ENCODE assay signal across 9 mouse cellular contexts in genomic region chr4:155010870-155011269, GRCm38 (mm10). TPM values are rescaled to one million over a fixed set of nuclear protein-coding genes. Genes with fewer than 3 reads are reported as not detected.
DNase-seq lines count a peak whose midpoint lies in the region; ATAC-seq and TF ChIP-seq lines count a peak whose summit lies in the region.
"Had no signal": no experiment of that assay in that cellular context is flagged by ENCODE, and none has a peak within 500 bp of the region (broad histone marks: within the 10 kb centered on the region; RNA-seq: fewer than 3 reads in every experiment).

No protein-coding gene starts in this region.

- H3K9me3 ChIP-seq in hindbrain, embryonic 14.5 days (ENCODE audit: control insufficient read depth, low read length) = no peaks in the 10 kb centered on the region
- H3K9me3 ChIP-seq in hindbrain, embryonic 13.5 days = no peaks in the 10 kb centered on the region
- no peaks in the 10 kb centered on the region for H3K9me3 ChIP-seq in hindbrain, postnatal 0 days (ENCODE audit: low read length)
- H3K9me3 ChIP-seq in liver, embryonic 11.5 days (ENCODE audit: control insufficient read depth, low read length) = no peaks in the 10 kb centered on the region

- H3K27ac ChIP-seq in hindbrain, embryonic 14.5 days = no peak overlapping the region
- H3K27ac ChIP-seq in hindbrain, embryonic 13.5 days = no peak overlapping the region
- peak overlapping the region; percentile 36; the same call in 1 of the 2 replicates for H3K27ac ChIP-seq in hindbrain, postnatal 0 days
- H3K27ac ChIP-seq in liver, embryonic 11.5 days (ENCODE audit: low read depth, low read length) = no peak overlapping the region

- no peak overlapping the region for H3K9ac ChIP-seq in hindbrain, embryonic 14.5 days
- no peak overlapping the region for H3K9ac ChIP-seq in hindbrain, embryonic 13.5 days
- no peak overlapping the region for H3K9ac ChIP-seq in hindbrain, postnatal 0 days (replicated peaks; ENCODE audit: low read length)
- no peak overlapping the region for H3K9ac ChIP-seq in liver, embryonic 11.5 days (ENCODE audit: low read depth, low read length)

- no peak for TF ChIP-seq CTCF in hindbrain, postnatal 0 days (IDR thresholded peaks at IDR 0.05; ENCODE audit: low read depth)

- ATAC-seq in hindbrain, embryonic 14.5 days (ENCODE audit: low FRiP score) = no peak
- no peak for ATAC-seq in hindbrain, embryonic 13.5 days (ENCODE audit: low FRiP score)
- ATAC-seq in hindbrain, postnatal 0 days = peak; percentile 56
- no peak for ATAC-seq in liver, embryonic 11.5 days (replicated peaks; ENCODE audit: low FRiP score)

- 80% methylated on average over 5 of the region's 5 CpGs for WGBS in hindbrain, embryonic 14.5 days
- 78% methylated on average over 5 of the region's 5 CpGs for WGBS in hindbrain, embryonic 13.5 days
- WGBS in hindbrain, postnatal 0 days = 54% methylated on average over 5 of the region's 5 CpGs
- WGBS in liver, embryonic 11.5 days = 75% methylated on average over 5 of the region's 5 CpGs

- DNase-seq in hindbrain, embryonic 14.5 days (ENCODE audit: low spot score) = peak; percentile 41
- peak; percentile 6 for DNase-seq in NIH3T3 (ENCODE audit: low read depth)
- peak; percentile 89 for DNase-seq in cerebellum, adult 11 months
- peak; percentile 80 for DNase-seq in hindbrain, postnatal 0 days (ENCODE audit: low spot score)
- no peak for DNase-seq in liver, embryonic 11.5 days (ENCODE audit: low spot score)
- no peak for DNase-seq in thymus, adult 18-20 months
- DNase-seq: spleen, adult 18-20 months had no signal

- H3K4me3 ChIP-seq in hindbrain, embryonic 14.5 days (replicated peaks; ENCODE audit: low read length) = no peak overlapping the region
- no peak overlapping the region for H3K4me3 ChIP-seq in hindbrain, embryonic 13.5 days
- no peak overlapping the region for H3K4me3 ChIP-seq in hindbrain, postnatal 0 days (ENCODE audit: low read length)
- H3K4me3 ChIP-seq in liver, embryonic 11.5 days (ENCODE audit: low read depth, low read length) = no peak overlapping the region

- peaks cover 17% of the 10 kb centered on the region; the same call in 1 of the 2 replicates for H3K4me1 ChIP-seq in hindbrain, embryonic 14.5 days (replicated peaks; ENCODE audit: control insufficient read depth, insufficient read depth, low read length)
- peaks cover 52% of the 10 kb centered on the region for H3K4me1 ChIP-seq in hindbrain, embryonic 13.5 days (replicated peaks)
- H3K4me1 ChIP-seq in hindbrain, postnatal 0 days (ENCODE audit: insufficient read depth, low read length) = peaks cover 15% of the 10 kb centered on the region
- no peaks in the 10 kb centered on the region for H3K4me1 ChIP-seq in liver, embryonic 11.5 days (replicated peaks; ENCODE audit: control insufficient read depth, insufficient read depth, low read length)

- no peaks in the 10 kb centered on the region for H3K27me3 ChIP-seq in hindbrain, embryonic 14.5 days (ENCODE audit: control insufficient read depth, insufficient read depth, low read length)
- H3K27me3 ChIP-seq in hindbrain, embryonic 13.5 days = peaks cover 7% of the 10 kb centered on the region; the same call in 1 of the 2 replicates
- no peaks in the 10 kb centered on the region for H3K27me3 ChIP-seq in hindbrain, postnatal 0 days (ENCODE audit: insufficient read depth, low read length)
- no peaks in the 10 kb centered on the region; the same call in 1 of the 2 replicates for H3K27me3 ChIP-seq in liver, embryonic 11.5 days (replicated peaks; ENCODE audit: control insufficient read depth, insufficient read depth, low read length)

- no peaks in the 10 kb centered on the region for H3K36me3 ChIP-seq in hindbrain, embryonic 14.5 days (replicated peaks; ENCODE audit: control insufficient read depth, insufficient read depth)
- H3K36me3 ChIP-seq in hindbrain, embryonic 13.5 days = no peaks in the 10 kb centered on the region
- no peaks in the 10 kb centered on the region for H3K36me3 ChIP-seq in hindbrain, postnatal 0 days (ENCODE audit: insufficient read depth, low read length)
- H3K36me3 ChIP-seq in liver, embryonic 11.5 days (ENCODE audit: control insufficient read depth, insufficient read depth, low read length) = no peaks in the 10 kb centered on the region

- no peak overlapping the region for H3K4me2 ChIP-seq in hindbrain, embryonic 14.5 days (replicated peaks)
- H3K4me2 ChIP-seq in hindbrain, embryonic 13.5 days = no peak overlapping the region
- H3K4me2 ChIP-seq in hindbrain, postnatal 0 days (ENCODE audit: low read depth, low read length) = no peak overlapping the region
- no peak overlapping the region for H3K4me2 ChIP-seq in liver, embryonic 11.5 days

RNA-seq across cellular contexts. Expression of gene Plch2, which starts 45.7 kb away (rescaled TPM):
- polyA plus RNA-seq in hindbrain, embryonic 14.5 days (2014; fragmentation: Nextera tagmentation; extraction: Ambion mirVana) = 13.4 and 13.8 TPM in 2 replicates
- polyA plus RNA-seq in hindbrain, embryonic 13.5 days (2015; fragmentation: Nextera tagmentation; extraction: Ambion mirVana) = 8.4 and 11.1 TPM in 2 replicates
- total RNA-seq in hindbrain, postnatal 0 days (2014; rRNA removed) = 45.7 and 48.8 TPM in 2 replicates
- polyA plus RNA-seq in hindbrain, postnatal 0 days (2015; fragmentation: Nextera tagmentation; extraction: Ambion mirVana) = 12.5 and 12.8 TPM in 2 replicates
- 0.12 and 0.43 TPM in 2 replicates for polyA plus RNA-seq in liver, embryonic 11.5 days (2014; fragmentation: Nextera tagmentation; extraction: Ambion mirVana)
- total RNA-seq: megakaryocyte, adult 5-6 weeks had no signal

RNA-seq across cellular contexts. Expression of gene Pank4, which starts 46.9 kb away (rescaled TPM):
- 34.1 and 34.4 TPM in 2 replicates for polyA plus RNA-seq in hindbrain, embryonic 14.5 days (2014; fragmentation: Nextera tagmentation; extraction: Ambion mirVana)
- polyA plus RNA-seq in hindbrain, embryonic 13.5 days (2015; fragmentation: Nextera tagmentation; extraction: Ambion mirVana) = 37.4 and 38.1 TPM in 2 replicates
- total RNA-seq in hindbrain, postnatal 0 days (2014; rRNA removed) = 34.5 and 40.9 TPM in 2 replicates
- polyA plus RNA-seq in hindbrain, postnatal 0 days (2015; fragmentation: Nextera tagmentation; extraction: Ambion mirVana) = 25.2 and 28.1 TPM in 2 replicates
- polyA plus RNA-seq in liver, embryonic 11.5 days (2014; fragmentation: Nextera tagmentation; extraction: Ambion mirVana) = 44.2 and 47.2 TPM in 2 replicates

RNA-seq across cellular contexts. Expression of gene Hes5, which starts 50.1 kb away (rescaled TPM):
- polyA plus RNA-seq in hindbrain, embryonic 14.5 days (2014; fragmentation: Nextera tagmentation; extraction: Ambion mirVana) = 70.0 and 102 TPM in 2 replicates
- 154 and 185 TPM in 2 replicates for polyA plus RNA-seq in hindbrain, embryonic 13.5 days (2015; fragmentation: Nextera tagmentation; extraction: Ambion mirVana)
- 149 and 177 TPM in 2 replicates for total RNA-seq in hindbrain, postnatal 0 days (2014; rRNA removed)
- 106 and 122 TPM in 2 replicates for polyA plus RNA-seq in hindbrain, postnatal 0 days (2015; fragmentation: Nextera tagmentation; extraction: Ambion mirVana)
- polyA plus RNA-seq in liver, embryonic 11.5 days (2014; fragmentation: Nextera tagmentation; extraction: Ambion mirVana) = 0.63 TPM in 1 of 2 replicates, not detected in the other

RNA-seq across cellular contexts. Expression of gene Pex10, which starts 55.9 kb away (rescaled TPM):
- 5.4 and 7.0 TPM in 2 replicates for polyA plus RNA-seq in hindbrain, embryonic 14.5 days (2014; fragmentation: Nextera tagmentation; extraction: Ambion mirVana)
- 18.6 and 24.2 TPM in 2 replicates for polyA plus RNA-seq in hindbrain, embryonic 13.5 days (2015; fragmentation: Nextera tagmentation; extraction: Ambion mirVana)
- 12.8 and 20.2 TPM in 2 replicates for total RNA-seq in hindbrain, postnatal 0 days (2014; rRNA removed)
- 15.4 and 15.9 TPM in 2 replicates for polyA plus RNA-seq in hindbrain, postnatal 0 days (2015; fragmentation: Nextera tagmentation; extraction: Ambion mirVana)
- 7.2 and 9.0 TPM in 2 replicates for polyA plus RNA-seq in liver, embryonic 11.5 days (2014; fragmentation: Nextera tagmentation; extraction: Ambion mirVana)

Comparison
In these comparisons a context has a peak if more than half of its experiments do, and no peak if none do; other contexts are left out.
1. DNase-seq: peak in hindbrain, embryonic 14.5 days (single experiment), NIH3T3 (single experiment), cerebellum, adult 11 months (single experiment) and hindbrain, postnatal 0 days (single experiment); none in liver, embryonic 11.5 days (single experiment) and thymus, adult 18-20 months (0 of 2).
2. RNA of gene Hes5, which starts 50.1 kb away (polyA plus RNA-seq): 154 to 185 TPM in hindbrain, embryonic 13.5 days, 106 to 122 TPM in hindbrain, postnatal 0 days and 70.0 to 102 TPM in hindbrain, embryonic 14.5 days; 0.63 TPM in liver, embryonic 11.5 days; every median in the first group is over 10 times any median in the second.